Mouse (Mus musculus) testis, adult 10 weeks (tissue): ENCODE results near the gene Noxo1. TPM values are rescaled to one million over a fixed set of nuclear protein-coding genes. Genes with fewer than 3 reads are reported as not detected.

Experiments used
- polyA plus RNA-seq: library from polyadenylated mRNA; stranded (reverse); fragments of 350-450 nt; fragmentation: Illumina TruSeq; extraction: RNeasy Lipid Tissue Mini Kit (QIAGEN cat#74804); gene quantifications from one replicate; pipeline ENCODE4 v1.2.3, GENCODE M21; 2014; ENCODE audit warnings: low read depth, low replicate concordance

The Noxo1 gene
- 12.7 TPM for polyA plus RNA-seq

GRCm38 (mm10) chr17:24696011-24696697, at the start of gene Noxo1, which contains the start of gene Gfer:
Noxo1 (plus strand) TSS chr17:24696234.
Gfer (minus strand) TSS chr17:24696156.

GRCm38 (mm10) chr17:24650070-24650616, 45.9 kb upstream of the Noxo1 start, which contains the start of gene Slc9a3r2:
Slc9a3r2 (minus strand) TSS chr17:24650327.

GRCm38 (mm10) chr17:24658017-24658758, 37.8 kb upstream of the Noxo1 start, which contains the start of gene Npw:
Npw (minus strand) TSS chr17:24658457.

GRCm38 (mm10) chr17:24669545-24670245, 26.3 kb upstream of the Noxo1 start, which contains the start of gene Zfp598:
Zfp598 (plus strand) TSS chr17:24669687.

GRCm38 (mm10) chr17:24689251-24690081, 6.6 kb upstream of the Noxo1 start, which contains the start of gene Syngr3:
Syngr3 (minus strand) TSS chr17:24689955.

GRCm38 (mm10) chr17:24706982-24707800, 11.2 kb downstream of the Noxo1 start, which contains the start of gene Tbl3:
Tbl3 (minus strand) TSS chr17:24707660.

GRCm38 (mm10) chr17:24717943-24718342, 21.9 kb downstream of the Noxo1 start, which contains the start of the genes Rnf151 and Rps2:
Rnf151 (minus strand) TSS chr17:24718063.
Rps2 (plus strand) TSS chr17:24718116.

GRCm38 (mm10) chr17:24724184-24724583, 28.1 kb downstream of the Noxo1 start, which contains the start of gene Ndufb10:
Ndufb10 (minus strand) TSS chr17:24724478.

GRCm38 (mm10) chr17:24727618-24728017, 31.6 kb downstream of the Noxo1 start, which contains the start of gene Rpl3l:
Rpl3l (plus strand) TSS chr17:24727820.

GRCm38 (mm10) chr17:24736330-24737051, 40.5 kb downstream of the Noxo1 start, which contains the start of gene Msrb1:
Msrb1 (plus strand) TSS chr17:24736642.

Other genes with a start within 250 kb of the Noxo1 start
- 2.4 TPM for gene E4f1, start 225.9 kb upstream of the Noxo1 start, polyA plus RNA-seq
- 71.1 TPM for gene Pgp, start 225.8 kb upstream of the Noxo1 start, polyA plus RNA-seq
- not detected for gene Bricd5, start 222.3 kb upstream of the Noxo1 start, polyA plus RNA-seq
- gene Mlst8, start 217.2 kb upstream of the Noxo1 start, polyA plus RNA-seq, result 2.2 TPM
- 0.97 TPM for gene Caskin1, start 207.6 kb upstream of the Noxo1 start, polyA plus RNA-seq
- gene Traf7, start 168.3 kb upstream of the Noxo1 start, polyA plus RNA-seq, result 5.8 TPM
- 0.57 TPM for gene Rab26, start 162.0 kb upstream of the Noxo1 start, polyA plus RNA-seq
- gene Pkd1, start 146.4 kb upstream of the Noxo1 start, polyA plus RNA-seq, result 1.9 TPM
- 5.8 TPM for gene Tsc2, start 63.6 kb upstream of the Noxo1 start, polyA plus RNA-seq
- gene Nthl1, start 63.6 kb upstream of the Noxo1 start, polyA plus RNA-seq, result 0.10 TPM
- 0.57 TPM for gene Slc9a3r2, start 45.9 kb upstream of the Noxo1 start, polyA plus RNA-seq
- not detected for gene Npw, start 37.8 kb upstream of the Noxo1 start, polyA plus RNA-seq
- gene Zfp598, start 26.5 kb upstream of the Noxo1 start, polyA plus RNA-seq, result 1.4 TPM
- gene Syngr3, start 6.3 kb upstream of the Noxo1 start, polyA plus RNA-seq, result 0.11 TPM
- gene Gfer, start 78 bp upstream of the Noxo1 start, polyA plus RNA-seq, result 29.2 TPM
- gene Tbl3, start 11.4 kb downstream of the Noxo1 start, polyA plus RNA-seq, result 0.29 TPM
- gene Rnf151, start 21.8 kb downstream of the Noxo1 start, polyA plus RNA-seq, result 46.8 TPM
- gene Rps2, start 21.9 kb downstream of the Noxo1 start, polyA plus RNA-seq, result 129 TPM
- 69.2 TPM for gene Ndufb10, start 28.2 kb downstream of the Noxo1 start, polyA plus RNA-seq
- gene Rpl3l, start 31.6 kb downstream of the Noxo1 start, polyA plus RNA-seq, result not detected
- gene Msrb1, start 40.4 kb downstream of the Noxo1 start, polyA plus RNA-seq, result 1.1 TPM
- not detected for gene Hs3st6, start 56.8 kb downstream of the Noxo1 start, polyA plus RNA-seq
- 67.9 TPM for gene Meiob, start 108.1 kb downstream of the Noxo1 start, polyA plus RNA-seq
- 93.5 TPM for gene Hagh, start 143.9 kb downstream of the Noxo1 start, polyA plus RNA-seq
- 25.4 TPM for gene Fahd1, start 154.1 kb downstream of the Noxo1 start, polyA plus RNA-seq
- gene Igfals, start 169.8 kb downstream of the Noxo1 start, polyA plus RNA-seq, result not detected
- gene Nubp2, start 190.1 kb downstream of the Noxo1 start, polyA plus RNA-seq, result 19.6 TPM
- 1.6 TPM for gene Spsb3, start 190.4 kb downstream of the Noxo1 start, polyA plus RNA-seq
- 1.9 TPM for gene Eme2, start 198.9 kb downstream of the Noxo1 start, polyA plus RNA-seq
- gene Mrps34, start 198.9 kb downstream of the Noxo1 start, polyA plus RNA-seq, result 0.64 TPM
- 0.69 TPM for gene Nme3, start 200.3 kb downstream of the Noxo1 start, polyA plus RNA-seq
- gene Mapk8ip3, start 240.7 kb downstream of the Noxo1 start, polyA plus RNA-seq, result 4.3 TPM